Mouse (Mus musculus): ENCODE measurements around the gene Zmiz2. TPM values are rescaled to one million over a fixed set of nuclear protein-coding genes. Genes with fewer than 3 reads are reported as not detected.
"Not testable (repeated sequence)": the region's sequence is repeated elsewhere in the genome, so short reads cannot be mapped to it uniquely, and the experiment has no call there.

Gene Zmiz2
- polyA plus RNA-seq, 1 experiment from 2014 or later = 7.3 TPM

GRCm38 (mm10) chr11:6436442-6436841 is 47.6 kb downstream of the Zmiz2 start:
- no peaks in the 10 kb centered on the region for H3K9me3 ChIP-seq
- no peak overlapping the region for H3K27ac ChIP-seq (replicated peaks)
- H3K36me3 ChIP-seq = peaks cover 90% of the 10 kb centered on the region
- no peak overlapping the region for H3K4me3 ChIP-seq
- no peaks in the 10 kb centered on the region for H3K27me3 ChIP-seq (replicated peaks)
- no peak; the same call in 1 of the 2 replicates for ATAC-seq (ENCODE audit: extremely low read depth, insufficient number of reproducible peaks, low FRiP score, low TSS enrichment)
- H3K4me2 ChIP-seq = no peak overlapping the region
- 58% methylated on average over 8 of the region's 8 CpGs for WGBS
- 0 out of 2 replicates have a peak, but pooled peaks cover 4% of the 10 kb centered on the region for H3K4me1 ChIP-seq
- H3K9ac ChIP-seq = no peak overlapping the region

- no peak overlapping the region for H3K4me2 ChIP-seq
- peaks cover 79% of the 10 kb centered on the region for H3K36me3 ChIP-seq
- H3K4me3 ChIP-seq = no peak overlapping the region
- WGBS = 90% methylated on average over 2 of the region's 2 CpGs
- no peaks in the 10 kb centered on the region for H3K9me3 ChIP-seq
- peaks cover 10% of the 10 kb centered on the region for H3K4me1 ChIP-seq
- ATAC-seq (ENCODE audit: extremely low read depth, insufficient number of reproducible peaks, low FRiP score, low TSS enrichment) = no peak
- H3K27ac ChIP-seq (replicated peaks) = no peak overlapping the region
- no peak overlapping the region for H3K9ac ChIP-seq
- H3K27me3 ChIP-seq (replicated peaks) = no peaks in the 10 kb centered on the region
Observed at GRCm38 (mm10) chr11:6437667-6438066, 48.8 kb downstream of the Zmiz2 start.

GRCm38 (mm10) chr11:6440171-6440570 is 51.3 kb downstream of the Zmiz2 start:
- H3K4me1 ChIP-seq = peaks cover 16% of the 10 kb centered on the region
- H3K27me3 ChIP-seq (replicated peaks) = no peaks in the 10 kb centered on the region
- H3K9ac ChIP-seq = no peak overlapping the region
- ATAC-seq (ENCODE audit: extremely low read depth, insufficient number of reproducible peaks, low FRiP score, low TSS enrichment) = no peak
- WGBS = 95% methylated on average over 4 of the region's 4 CpGs
- H3K4me2 ChIP-seq = no peak overlapping the region
- H3K4me3 ChIP-seq = no peak overlapping the region
- no peak overlapping the region for H3K27ac ChIP-seq (replicated peaks)
- no peaks in the 10 kb centered on the region for H3K9me3 ChIP-seq
- peaks cover 54% of the 10 kb centered on the region for H3K36me3 ChIP-seq

- H3K4me2 ChIP-seq = peak overlapping the region; percentile 77
- no peak overlapping the region for H3K9ac ChIP-seq
- H3K4me3 ChIP-seq = peak overlapping the region; percentile 74
- no peak overlapping the region for H3K27ac ChIP-seq (replicated peaks)
- peaks cover 20% of the 10 kb centered on the region for H3K4me1 ChIP-seq
- no peaks in the 10 kb centered on the region for H3K27me3 ChIP-seq (replicated peaks)
- WGBS = 96% methylated on average over 4 of the region's 4 CpGs
- ATAC-seq (ENCODE audit: extremely low read depth, insufficient number of reproducible peaks, low FRiP score, low TSS enrichment) = no peak
- peaks cover 32% of the 10 kb centered on the region for H3K36me3 ChIP-seq
- H3K9me3 ChIP-seq = no peaks in the 10 kb centered on the region
Observed at GRCm38 (mm10) chr11:6442566-6442965, 53.7 kb downstream of the Zmiz2 start.

- no peak for ATAC-seq (ENCODE audit: extremely low read depth, insufficient number of reproducible peaks, low FRiP score, low TSS enrichment)
- 47% methylated on average over 4 of the region's 4 CpGs for WGBS
- Histone ChIP-seq H3K4me2 (peak overlapping the region; percentile 77), H3K9ac (peak overlapping the region; percentile 88), H3K9me3 (no peaks in the 10 kb centered on the region), H3K4me3 (peak overlapping the region; percentile 74), H3K4me1 (peaks cover 23% of the 10 kb centered on the region), H3K36me3 (peaks cover 27% of the 10 kb centered on the region), H3K27ac (replicated peaks) (peak overlapping the region; percentile 93), H3K27me3 (replicated peaks) (no peaks in the 10 kb centered on the region)
Observed at GRCm38 (mm10) chr11:6443102-6443501, 54.2 kb downstream of the Zmiz2 start.

GRCm38 (mm10) chr11:6443727-6444076 is 54.8 kb downstream of the Zmiz2 start:
- H3K27ac ChIP-seq (replicated peaks) = peak overlapping the region; percentile 93
- peak overlapping the region; percentile 77 for H3K4me2 ChIP-seq
- peaks cover 21% of the 10 kb centered on the region for H3K36me3 ChIP-seq
- ATAC-seq (ENCODE audit: extremely low read depth, insufficient number of reproducible peaks, low FRiP score, low TSS enrichment) = no peak
- peak overlapping the region; percentile 74 for H3K4me3 ChIP-seq
- no peaks in the 10 kb centered on the region for H3K9me3 ChIP-seq
- under 1% methylated on average over 10 of the region's 10 CpGs for WGBS
- peak overlapping the region; percentile 88 for H3K9ac ChIP-seq
- H3K27me3 ChIP-seq (replicated peaks) = no peaks in the 10 kb centered on the region
- H3K4me1 ChIP-seq = peaks cover 24% of the 10 kb centered on the region

GRCm38 (mm10) chr11:6444077-6444853 is 55.4 kb downstream of the Zmiz2 start, which contains the start of gene H2afv:
Gene H2afv (minus strand): TSS chr11:6444443.
- ATAC-seq (ENCODE audit: extremely low read depth, insufficient number of reproducible peaks, low FRiP score, low TSS enrichment) = peak; percentile 97
- Histone ChIP-seq H3K36me3 (peaks cover 16% of the 10 kb centered on the region), H3K9me3 (no peaks in the 10 kb centered on the region), H3K27me3 (replicated peaks) (no peaks in the 10 kb centered on the region), H3K4me1 (peaks cover 24% of the 10 kb centered on the region), H3K4me3 (peak within 1 kb of the TSS; percentile 74), H3K27ac (replicated peaks) (peak within 1 kb of the TSS; percentile 93), H3K9ac (peak within 1 kb of the TSS; percentile 88), H3K4me2 (peak within 1 kb of the TSS; percentile 77)
- WGBS = under 1% methylated on average over 67 of the region's 80 CpGs

- ATAC-seq (ENCODE audit: extremely low read depth, insufficient number of reproducible peaks, low FRiP score, low TSS enrichment) = no peak
- Histone ChIP-seq H3K4me2 (peak overlapping the region; percentile 72; the same call in 1 of the 2 replicates), H3K36me3 (peaks cover 11% of the 10 kb centered on the region), H3K4me3 (no peak overlapping the region), H3K9me3 (no peaks in the 10 kb centered on the region), H3K4me1 (peaks cover 24% of the 10 kb centered on the region), H3K27me3 (replicated peaks) (no peaks in the 10 kb centered on the region), H3K27ac (replicated peaks) (no peak overlapping the region), H3K9ac (no peak overlapping the region)
- 66% methylated on average over 4 of the region's 4 CpGs for WGBS
Observed at GRCm38 (mm10) chr11:6445441-6445840, 56.6 kb downstream of the Zmiz2 start.

- Histone ChIP-seq H3K27ac (replicated peaks) (no peak overlapping the region), H3K36me3 (peaks cover 6% of the 10 kb centered on the region), H3K9ac (no peak overlapping the region), H3K27me3 (replicated peaks) (no peaks in the 10 kb centered on the region), H3K4me1 (peaks cover 24% of the 10 kb centered on the region), H3K4me2 (no peak overlapping the region), H3K9me3 (no peaks in the 10 kb centered on the region), H3K4me3 (no peak overlapping the region)
- no peak for ATAC-seq (ENCODE audit: extremely low read depth, insufficient number of reproducible peaks, low FRiP score, low TSS enrichment)
- 82% methylated on average over 7 of the region's 7 CpGs for WGBS
Observed at GRCm38 (mm10) chr11:6445951-6446350, 57.1 kb downstream of the Zmiz2 start.

- no peak overlapping the region; the same call in 1 of the 2 replicates for H3K4me2 ChIP-seq
- H3K27ac ChIP-seq (replicated peaks) = no peak overlapping the region; the same call in 1 of the 2 replicates
- H3K27me3 ChIP-seq (replicated peaks) = no peaks in the 10 kb centered on the region
- no peaks in the 10 kb centered on the region for H3K36me3 ChIP-seq
- peaks cover 20% of the 10 kb centered on the region for H3K4me1 ChIP-seq
- 0 out of 2 replicates have a peak overlapping the region, but pooled peaks have one; percentile 2 for H3K9ac ChIP-seq
- H3K4me3 ChIP-seq = no peak overlapping the region
- 49% methylated on average over 4 of the region's 4 CpGs for WGBS
- no peaks in the 10 kb centered on the region for H3K9me3 ChIP-seq
- ATAC-seq (ENCODE audit: extremely low read depth, insufficient number of reproducible peaks, low FRiP score, low TSS enrichment) = no peak
Observed at GRCm38 (mm10) chr11:6447493-6447892, 58.6 kb downstream of the Zmiz2 start.

- ATAC-seq (ENCODE audit: extremely low read depth, insufficient number of reproducible peaks, low FRiP score, low TSS enrichment) = not testable (repeated sequence)
Observed at GRCm38 (mm10) chr11:6448155-6448554, 59.3 kb downstream of the Zmiz2 start.

More at GRCm38 (mm10) chr11:6448155-6448554, 59.3 kb downstream of the Zmiz2 start:
- H3K9ac ChIP-seq; H3K27ac ChIP-seq (replicated peaks); H3K27me3 ChIP-seq (replicated peaks); H3K4me2 ChIP-seq; H3K36me3 ChIP-seq; H3K4me3 ChIP-seq; H3K9me3 ChIP-seq: not testable (repeated sequence)
- WGBS = 80% methylated on average over 5 of the region's 5 CpGs
- peaks cover 14% of the 10 kb centered on the region for H3K4me1 ChIP-seq
